Mouse (Mus musculus) adipose tissue, adult 10 weeks (tissue): ENCODE measurements around the gene Alcam. TPM values are rescaled to one million over a fixed set of nuclear protein-coding genes. Genes with fewer than 3 reads are reported as not detected.

Experiments used
- polyA plus RNA-seq: library from polyadenylated mRNA; stranded (reverse); fragments of 350-450 nt; fragmentation: Illumina TruSeq; extraction: RNeasy Lipid Tissue Mini Kit (QIAGEN cat#74804); gene quantifications from one replicate; pipeline ENCODE4 v1.2.3, GENCODE M21; 2014; ENCODE audit warnings: low read depth, low replicate concordance

The Alcam gene
- 37.5 TPM for polyA plus RNA-seq

GRCm38 (mm10) chr16:52453971-52454514 is at the start of gene Alcam:
TSS of gene Alcam (minus strand) at chr16:52454074.

